Mouse (Mus musculus): ENCODE data around the gene Crip2.

GRCm38 (mm10) chr12:113151046-113151445 is 11.0 kb downstream of the Crip2 start:
- no peak for TF ChIP-seq CTCF (IDR thresholded peaks at IDR 0.05; ENCODE audit: control insufficient read depth, insufficient read depth, low read length)
- TF ChIP-seq POLR2A (IDR thresholded peaks at IDR 0.05; ENCODE audit: borderline replicate concordance, control insufficient read depth, low read depth, low read length): no peak

All from bone marrow, adult 2 months (tissue).